Mouse (Mus musculus) spleen, adult 18-20 months (tissue): ENCODE results near the gene Vmn1r24.
"Not testable (repeated sequence)": the region's sequence is repeated elsewhere in the genome, so short reads cannot be mapped to it uniquely, and the experiment has no call there.

Experiments used
- DNase-seq, 2 experiments: peaks; one replicate each; pipeline ENCODE4 v3.0.0; 2022; ENCODE audit warnings: mixed read lengths in 2 of 2

The Vmn1r24 gene

DNA sequence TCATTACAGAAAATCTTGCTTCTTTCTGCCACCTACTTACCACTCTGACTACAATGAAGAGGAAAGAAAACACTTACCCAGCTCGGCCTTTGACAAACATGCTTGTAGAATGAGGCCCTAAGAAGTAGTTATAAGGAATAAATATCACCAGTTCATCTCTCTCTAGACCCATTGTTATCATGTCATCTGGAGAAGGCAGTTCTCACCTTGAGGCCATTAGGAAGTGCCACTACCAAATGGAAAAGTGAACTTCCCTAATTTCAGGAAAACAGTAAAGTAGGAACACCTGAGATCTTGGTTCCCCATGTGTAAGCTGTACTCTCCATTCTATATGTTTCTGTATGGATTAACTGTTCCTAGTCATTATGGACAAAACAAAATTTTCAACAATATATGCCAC lies at the start of gene Vmn1r24:
Vmn1r24 (minus strand) TSS at position 101 of the 400 bp plus-strand sequence.
- DNase-seq: not testable (repeated sequence)

DNA sequence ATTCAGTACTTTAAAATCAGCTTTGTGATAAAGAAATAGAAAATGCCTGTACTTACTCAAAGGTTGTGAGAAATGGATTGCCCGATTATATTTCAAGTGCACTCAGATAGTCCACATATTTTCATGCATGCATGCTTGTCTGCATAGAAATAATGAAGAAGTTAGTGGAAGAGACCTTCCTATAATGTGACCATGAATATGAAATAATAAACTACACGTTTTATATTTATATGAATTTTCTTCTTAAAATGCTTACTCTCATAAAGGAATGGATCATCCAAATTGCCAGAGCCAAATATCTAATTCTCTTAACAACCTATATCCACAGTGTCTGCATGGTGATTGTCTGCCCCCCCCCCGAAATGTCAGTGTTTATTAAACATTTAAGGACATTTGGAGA lies 19.4 kb upstream of the Vmn1r24 start, which contains the start of gene Vmn1r25:
Vmn1r25 (minus strand) TSS at position 101 of the 400 bp plus-strand sequence.
- no peak for DNase-seq

DNA sequence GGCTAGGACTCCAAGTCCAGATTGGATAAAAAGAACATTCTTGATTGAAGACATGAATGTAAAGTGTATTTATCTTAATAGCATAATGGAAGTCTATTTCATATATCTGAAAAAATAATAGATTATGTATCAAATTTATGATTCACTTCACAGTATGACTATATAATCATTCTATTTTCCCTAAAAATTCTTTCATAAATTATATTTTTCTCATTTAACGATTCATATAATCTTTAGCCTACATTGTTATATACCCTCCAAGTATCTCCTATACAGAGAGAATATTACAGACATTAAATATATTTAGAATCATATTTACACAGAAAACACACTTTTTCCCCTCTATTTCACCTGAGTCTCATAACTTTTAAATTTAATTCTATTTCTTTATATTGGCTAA lies 34.6 kb downstream of the Vmn1r24 start, which contains the start of gene Vmn1r23:
Vmn1r23 (minus strand) TSS at position 101 of the 400 bp plus-strand sequence.
- no peak for DNase-seq

DNA sequence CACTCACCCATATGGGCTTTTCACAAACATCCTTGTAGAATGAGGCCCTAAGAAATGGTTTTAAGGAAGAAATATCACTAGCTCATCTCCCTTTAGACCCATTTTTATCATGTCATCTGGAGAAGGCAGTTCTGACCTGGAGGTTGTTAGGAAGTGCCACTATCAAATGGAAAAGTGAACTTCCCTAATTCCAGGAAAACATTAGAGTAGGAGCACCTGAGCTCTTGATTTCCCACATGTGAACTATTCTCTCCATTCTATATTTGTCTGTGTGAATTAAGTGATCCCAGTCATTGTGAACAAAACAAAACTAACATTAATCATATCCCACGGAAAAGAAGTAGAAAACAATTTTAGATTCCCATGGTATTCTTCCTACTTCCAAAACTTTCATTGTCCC lies 53.4 kb downstream of the Vmn1r24 start, which contains the start of gene Vmn1r22:
Vmn1r22 (minus strand) TSS at position 101 of the 400 bp plus-strand sequence.
- DNase-seq: no peak
